Mouse (Mus musculus) hindbrain, embryonic 11.5 days (tissue): ENCODE measurements at regions not wholly inside any gene's neighbourhood (a gene's known extent, or its start where the extent isn't known, plus 50 kb on each side); places are given as distances from the start of the nearest gene placed in this dataset.
"Not testable (repeated sequence)": the region's sequence is repeated elsewhere in the genome, so short reads cannot be mapped to it uniquely, and the experiment has no call there.

ENCODE experiments used
- ATAC-seq: fragments of 200-750 bp; cut with Nextera tagmentation; 2 replicates; pipeline ENCODE4 v1.8.0; 2017; ENCODE audit warnings: mild to moderate bottlenecking, moderate TSS enrichment, moderate library complexity; ENCODE audit not compliant: low FRiP score
- DNase-seq: peaks from one replicate; pipeline ENCODE4 v3.0.0-alpha.2; 2015; ENCODE audit warnings: low spot score
- H3K27ac ChIP-seq: fragments of 300-500 bp; sonication (generic); 2 replicates; pipeline ENCODE4 v1.5.1; 2014; ENCODE audit warnings: mild to moderate bottlenecking, low read depth, low read length
- H3K27me3 ChIP-seq: fragments of 300-500 bp; sonication (generic); 2 replicates; pipeline ENCODE4 v1.6.1; 2014; ENCODE audit warnings: mild to moderate bottlenecking, low read length, moderate library complexity, mixed read lengths; ENCODE audit not compliant: control insufficient read depth, insufficient read depth
- H3K36me3 ChIP-seq: fragments of 300-500 bp; sonication (generic); 2 replicates; pipeline ENCODE4 v1.6.1; 2014; ENCODE audit warnings: mild to moderate bottlenecking, low read length, moderate library complexity, mixed read lengths; ENCODE audit not compliant: control insufficient read depth, insufficient read depth
- H3K4me1 ChIP-seq: fragments of 300-500 bp; sonication (generic); replicated peaks from 2 replicates; pipeline ENCODE4 v1.6.1; 2014; ENCODE audit warnings: low read length, mixed read lengths; ENCODE audit not compliant: control insufficient read depth, insufficient read depth
- H3K4me2 ChIP-seq: fragments of 300-500 bp; sonication (generic); replicated peaks from 2 replicates; pipeline ENCODE4 v1.6.1; 2014; ENCODE audit warnings: mild to moderate bottlenecking, low read depth, low read length
- H3K4me3 ChIP-seq: fragments of 300-500 bp; sonication (generic); 2 replicates; pipeline ENCODE4 v1.5.1; 2014; ENCODE audit warnings: low read depth, low read length
- H3K9ac ChIP-seq: fragments of 300-500 bp; sonication (generic); 2 replicates; pipeline ENCODE4 v1.6.1; 2014; ENCODE audit warnings: low read depth, low read length
- H3K9me3 ChIP-seq: fragments of 300-500 bp; sonication (generic); 2 replicates; pipeline ENCODE4 v1.6.1; 2016; ENCODE audit warnings: low read length; ENCODE audit not compliant: control insufficient read depth
- WGBS: fragments of 180-500 bp; shearing (Covaris S2); extraction: QIAGEN DNeasy Blood & Tissue Kit; methylation state at CpG from one replicate; pipeline ENCODE4 v1.1.7; 2014; 5-methylcytosine and 5-hydroxymethylcytosine counted together

- Histone ChIP-seq H3K27ac (no peak overlapping the region), H3K4me1 (no peaks in the 10 kb centered on the region), H3K9me3 (no peaks in the 10 kb centered on the region), H3K36me3 (no peaks in the 10 kb centered on the region), H3K4me2 (no peak overlapping the region), H3K9ac (no peak overlapping the region), H3K4me3 (no peak overlapping the region), H3K27me3 (no peaks in the 10 kb centered on the region)
- 78% methylated on average over 2 of the region's 2 CpGs for WGBS
- DNase-seq, result no peak
- ATAC-seq, result no peak
Observed at GRCm38 (mm10) chr11:22573166-22573565, 61.3 kb downstream of the Tmem17 start.

- WGBS, result 85% methylated on average over 3 of the region's 3 CpGs
- no peaks in the 10 kb centered on the region for H3K9me3 ChIP-seq
- H3K4me3 ChIP-seq, result no peak overlapping the region
- no peaks in the 10 kb centered on the region for H3K36me3 ChIP-seq
- no peak overlapping the region for H3K4me2 ChIP-seq
- H3K27ac ChIP-seq, result no peak overlapping the region
- H3K9ac ChIP-seq, result no peak overlapping the region
- no peaks in the 10 kb centered on the region for H3K4me1 ChIP-seq
- no peaks in the 10 kb centered on the region for H3K27me3 ChIP-seq
- DNase-seq (no peak), ATAC-seq (no peak)
Observed at GRCm38 (mm10) chr11:22573802-22574201, 61.9 kb downstream of the Tmem17 start.

DNA sequence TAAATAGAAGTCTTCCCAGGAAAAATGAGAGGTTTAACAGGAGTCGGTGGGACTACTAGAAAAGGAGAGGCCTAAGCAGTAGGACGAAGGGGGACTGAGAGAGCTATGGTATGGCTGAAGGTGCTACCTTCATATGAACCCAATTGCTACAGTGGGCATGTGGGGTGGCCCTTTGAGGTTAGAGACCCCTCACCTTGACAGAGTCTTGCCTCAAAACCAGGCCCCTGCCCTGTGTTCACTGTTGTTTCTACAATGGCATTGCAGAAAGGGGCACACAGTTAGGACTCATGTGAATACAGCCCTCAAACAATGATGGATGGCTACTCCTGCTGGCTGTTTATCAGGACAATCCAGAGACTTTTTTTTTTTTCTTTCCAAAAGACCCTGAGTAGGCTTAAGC lies 62.6 kb downstream of the Tmem17 start:
- no peak for DNase-seq
- Histone ChIP-seq H3K27ac (no peak overlapping the region), H3K27me3 (no peaks in the 10 kb centered on the region), H3K9ac (no peak overlapping the region), H3K4me3 (no peak overlapping the region), H3K36me3 (no peaks in the 10 kb centered on the region), H3K4me1 (no peaks in the 10 kb centered on the region), H3K9me3 (no peaks in the 10 kb centered on the region), H3K4me2 (no peak overlapping the region)
- no peak for ATAC-seq
- 92% methylated on average over 2 of the region's 2 CpGs for WGBS

- H3K9me3 ChIP-seq, result no peaks in the 10 kb centered on the region
- no peaks in the 10 kb centered on the region for H3K27me3 ChIP-seq
- no peaks in the 10 kb centered on the region for H3K36me3 ChIP-seq
- H3K9ac ChIP-seq, result no peak overlapping the region; the same call in 1 of the 2 replicates
- DNase-seq, result peak; percentile 47
- H3K4me1 ChIP-seq, result peaks cover 6% of the 10 kb centered on the region; the same call in 1 of the 2 replicates
- H3K27ac ChIP-seq, result peak overlapping the region; percentile 71; the same call in 1 of the 2 replicates
- peak; percentile 84 for ATAC-seq
- peak overlapping the region; percentile 27 for H3K4me2 ChIP-seq
- H3K4me3 ChIP-seq, result no peak overlapping the region
- WGBS, result 13% methylated on average over 5 of the region's 5 CpGs
Observed at GRCm38 (mm10) chr11:22584100-22584487, 72.2 kb downstream of the Tmem17 start.

GRCm38 (mm10) chr11:22584488-22585158 lies 72.7 kb downstream of the Tmem17 start:
- no peaks in the 10 kb centered on the region for H3K9me3 ChIP-seq
- peak; percentile 94 for ATAC-seq
- peak overlapping the region; percentile 71 for H3K27ac ChIP-seq
- no peaks in the 10 kb centered on the region for H3K27me3 ChIP-seq
- peak overlapping the region; percentile 27 for H3K4me2 ChIP-seq
- peak overlapping the region; percentile 16 for H3K9ac ChIP-seq
- peaks cover 6% of the 10 kb centered on the region; the same call in 1 of the 2 replicates for H3K4me1 ChIP-seq
- DNase-seq, result peak; percentile 70
- H3K4me3 ChIP-seq, result no peak overlapping the region
- WGBS, result 7% methylated on average over 14 of the region's 14 CpGs
- no peaks in the 10 kb centered on the region for H3K36me3 ChIP-seq

DNA sequence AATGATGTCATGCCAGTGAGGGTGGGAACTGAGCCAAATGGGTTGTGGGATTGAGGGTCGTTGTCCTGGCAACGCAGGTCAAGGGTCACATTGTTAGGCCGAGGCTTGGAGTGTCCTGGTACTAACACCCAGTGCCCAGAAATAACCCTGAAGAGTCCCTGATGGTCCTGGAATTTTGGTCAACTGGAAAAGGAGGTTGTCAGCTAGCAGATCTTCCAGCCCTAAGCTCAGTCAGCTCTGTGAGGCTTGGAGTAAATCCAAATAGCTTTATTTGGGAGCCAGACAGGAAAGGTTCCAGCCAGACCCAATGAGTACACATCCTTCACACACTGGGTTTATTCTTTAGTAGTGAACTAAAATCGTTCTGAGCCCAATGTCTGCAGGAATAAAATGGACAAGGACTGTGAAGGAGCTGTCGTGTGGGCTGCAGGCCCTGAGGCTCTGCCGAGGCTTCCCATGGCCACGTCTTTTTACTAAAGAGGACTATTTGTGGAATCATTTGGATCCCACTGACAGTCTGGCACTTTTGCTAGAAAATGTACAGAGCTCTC lies 75.9 kb downstream of the Tmem17 start:
- DNase-seq, result peak; percentile 41
- no peak overlapping the region for H3K4me3 ChIP-seq
- H3K4me2 ChIP-seq, result no peak overlapping the region
- no peak for ATAC-seq
- no peaks in the 10 kb centered on the region for H3K36me3 ChIP-seq
- no peaks in the 10 kb centered on the region for H3K9me3 ChIP-seq
- H3K27me3 ChIP-seq, result no peaks in the 10 kb centered on the region
- whole genome bisulfite sequencing, result 47% methylated on average over 7 of the region's 7 CpGs
- H3K4me1 ChIP-seq, result peaks cover 6% of the 10 kb centered on the region; the same call in 1 of the 2 replicates
- H3K9ac ChIP-seq, result no peak overlapping the region
- no peak overlapping the region for H3K27ac ChIP-seq

DNA sequence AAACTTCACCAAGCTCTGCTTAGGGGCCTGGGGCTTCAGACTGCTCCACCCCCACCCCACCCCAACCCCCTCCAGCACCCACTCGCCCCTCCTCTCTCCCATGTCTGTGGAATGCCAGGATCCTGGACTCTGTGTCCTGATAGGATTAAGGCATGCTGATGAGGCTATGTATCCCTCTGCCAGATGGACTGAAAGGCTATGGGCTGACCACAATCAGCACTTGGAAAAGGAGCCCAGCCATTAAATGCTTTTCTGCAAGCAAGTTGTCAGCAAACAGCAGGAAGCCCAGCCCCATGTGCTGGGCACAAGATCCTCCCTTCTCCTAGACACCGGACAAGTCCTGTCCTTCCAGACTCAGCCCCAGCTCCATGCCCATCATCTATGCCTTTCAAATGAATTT lies 76.7 kb downstream of the Tmem17 start:
- no peaks in the 10 kb centered on the region for H3K27me3 ChIP-seq
- H3K4me2 ChIP-seq, result no peak overlapping the region
- no peak overlapping the region for H3K9ac ChIP-seq
- H3K4me1 ChIP-seq, result peaks cover 6% of the 10 kb centered on the region; the same call in 1 of the 2 replicates
- 41% methylated on average over 2 of the region's 2 CpGs for WGBS
- no peaks in the 10 kb centered on the region for H3K36me3 ChIP-seq
- H3K4me3 ChIP-seq, result no peak overlapping the region
- H3K9me3 ChIP-seq, result no peaks in the 10 kb centered on the region
- no peak for DNase-seq
- ATAC-seq, result no peak
- H3K27ac ChIP-seq, result no peak overlapping the region

DNA sequence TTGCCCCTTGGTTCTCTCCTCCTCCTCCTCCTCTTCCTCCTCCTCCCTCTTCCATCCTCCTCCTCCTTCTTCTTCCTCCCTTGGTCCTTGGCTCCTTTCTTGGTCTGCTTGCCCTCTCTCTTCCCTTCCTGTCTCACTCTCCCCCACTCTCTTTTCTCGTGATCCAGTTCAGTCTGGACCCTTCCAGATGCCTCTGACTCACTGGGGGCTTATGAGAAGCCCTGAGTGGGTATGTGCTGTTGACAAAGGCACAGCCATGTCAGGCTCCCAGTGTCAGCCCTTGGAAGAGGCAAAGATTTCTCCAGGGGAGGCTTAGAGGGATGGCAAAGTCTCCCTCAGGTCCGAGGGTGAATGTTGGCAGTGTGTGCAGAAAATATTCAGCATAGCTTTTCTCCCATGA lies 78.0 kb downstream of the Tmem17 start:
- Histone ChIP-seq H3K4me2 (no peak overlapping the region), H3K4me3 (no peak overlapping the region), H3K27me3 (no peaks in the 10 kb centered on the region), H3K36me3 (no peaks in the 10 kb centered on the region), H3K4me1 (0 out of 2 replicates have a peak, but pooled peaks cover under 1% of the 10 kb centered on the region), H3K27ac (no peak overlapping the region), H3K9ac (no peak overlapping the region), H3K9me3 (no peaks in the 10 kb centered on the region)
- DNase-seq, result no peak
- no peak for ATAC-seq
- 72% methylated on average over 2 of the region's 2 CpGs for WGBS

DNA sequence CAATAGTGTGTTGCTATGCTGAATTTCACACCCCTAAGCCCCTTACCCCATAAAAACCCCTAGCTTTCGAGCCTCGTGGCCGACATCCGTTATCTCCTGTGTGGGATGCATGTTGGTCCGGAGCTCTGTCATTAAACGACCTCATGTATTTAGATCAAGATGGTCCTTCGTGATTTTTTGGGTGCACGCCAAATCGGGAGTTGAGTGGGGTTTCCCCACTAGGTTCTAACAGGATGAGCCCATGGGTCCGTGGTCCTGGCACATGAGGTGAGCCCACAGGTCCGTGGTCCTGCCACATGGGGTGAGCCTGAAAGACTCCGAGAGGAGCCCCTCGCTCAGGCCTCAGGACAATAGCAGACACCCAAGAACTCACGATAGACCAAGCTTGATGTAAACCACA lies 79.2 kb downstream of the Tmem17 start:
- H3K4me2 ChIP-seq, H3K36me3 ChIP-seq, H3K9ac ChIP-seq, DNase-seq, H3K27me3 ChIP-seq, H3K9me3 ChIP-seq, H3K4me3 ChIP-seq, H3K4me1 ChIP-seq, H3K27ac ChIP-seq, ATAC-seq: not testable (repeated sequence)
- 97% methylated on average over 14 of the region's 14 CpGs for WGBS
